Mouse (Mus musculus): ENCODE results near the gene Ica1. TPM values are rescaled to one million over a fixed set of nuclear protein-coding genes. Genes with fewer than 3 reads are reported as not detected.

Ica1 gene
- total and polyA plus RNA-seq, 2 experiments from 2014 or later: 38.2 to 83.8 TPM

GRCm38 (mm10) chr6:8691199-8691975, 86.9 kb downstream of the Ica1 start:
- no peaks in the 10 kb centered on the region for H3K36me3 ChIP-seq (ENCODE audit: insufficient read depth, low read length)
- no peak for TF ChIP-seq CTCF (IDR thresholded peaks at IDR 0.05; ENCODE audit: low read depth)
- H3K27me3 ChIP-seq (ENCODE audit: insufficient read depth, low read length): no peaks in the 10 kb centered on the region
- no peak overlapping the region for H3K27ac ChIP-seq
- H3K4me2 ChIP-seq (ENCODE audit: low read depth, low read length): no peak overlapping the region
- DNase-seq (ENCODE audit: low spot score) (no peak), ATAC-seq (no peak)
- no peak overlapping the region for H3K9ac ChIP-seq (replicated peaks; ENCODE audit: low read length)
- H3K9me3 ChIP-seq (ENCODE audit: low read length): no peaks in the 10 kb centered on the region
- WGBS: 56% methylated on average over 2 of the region's 2 CpGs
- 0 out of 2 replicates have a peak, but pooled peaks cover 2% of the 10 kb centered on the region for H3K4me1 ChIP-seq (ENCODE audit: insufficient read depth, low read length)
- no peak overlapping the region for H3K4me3 ChIP-seq (ENCODE audit: low read length)

- Histone ChIP-seq H3K9ac (replicated peaks; ENCODE audit: low read length) (no peak overlapping the region), H3K4me2 (ENCODE audit: low read depth, low read length) (no peak overlapping the region), H3K4me1 (ENCODE audit: insufficient read depth, low read length) (0 out of 2 replicates have a peak, but pooled peaks cover 2% of the 10 kb centered on the region), H3K36me3 (ENCODE audit: insufficient read depth, low read length) (no peaks in the 10 kb centered on the region), H3K27ac (no peak overlapping the region), H3K27me3 (ENCODE audit: insufficient read depth, low read length) (no peaks in the 10 kb centered on the region), H3K4me3 (ENCODE audit: low read length) (no peak overlapping the region), H3K9me3 (ENCODE audit: low read length) (no peaks in the 10 kb centered on the region)
- WGBS: 71% methylated on average over 3 of the region's 3 CpGs
- ATAC-seq: no peak
- TF ChIP-seq CTCF (IDR thresholded peaks at IDR 0.05; ENCODE audit: low read depth): no peak
- no peak for DNase-seq (ENCODE audit: low spot score)
Observed at GRCm38 (mm10) chr6:8690441-8690840, 87.8 kb downstream of the Ica1 start.

- H3K4me2 ChIP-seq (ENCODE audit: low read depth, low read length): no peak overlapping the region
- no peak for TF ChIP-seq CTCF (IDR thresholded peaks at IDR 0.05; ENCODE audit: low read depth)
- no peaks in the 10 kb centered on the region for H3K4me1 ChIP-seq (ENCODE audit: insufficient read depth, low read length)
- no peaks in the 10 kb centered on the region for H3K9me3 ChIP-seq (ENCODE audit: low read length)
- no peak overlapping the region for H3K27ac ChIP-seq
- H3K9ac ChIP-seq (replicated peaks; ENCODE audit: low read length): no peak overlapping the region
- no peak for DNase-seq (ENCODE audit: low spot score)
- no peak for ATAC-seq
- WGBS: 82% methylated on average over 14 of the region's 14 CpGs
- H3K4me3 ChIP-seq (ENCODE audit: low read length): no peak overlapping the region
- H3K36me3 ChIP-seq (ENCODE audit: insufficient read depth, low read length): no peaks in the 10 kb centered on the region
- no peaks in the 10 kb centered on the region for H3K27me3 ChIP-seq (ENCODE audit: insufficient read depth, low read length)
Observed at GRCm38 (mm10) chr6:8686678-8687580, 91.4 kb downstream of the Ica1 start.

GRCm38 (mm10) chr6:8683379-8683778, 94.9 kb downstream of the Ica1 start:
- H3K9ac ChIP-seq (replicated peaks; ENCODE audit: low read length): no peak overlapping the region
- no peak overlapping the region for H3K4me3 ChIP-seq (ENCODE audit: low read length)
- H3K9me3 ChIP-seq (ENCODE audit: low read length): no peaks in the 10 kb centered on the region
- H3K27me3 ChIP-seq (ENCODE audit: insufficient read depth, low read length): no peaks in the 10 kb centered on the region
- ATAC-seq (no peak), DNase-seq (ENCODE audit: low spot score) (no peak)
- no peak overlapping the region for H3K27ac ChIP-seq
- no peak for TF ChIP-seq CTCF (IDR thresholded peaks at IDR 0.05; ENCODE audit: low read depth)
- H3K4me2 ChIP-seq (ENCODE audit: low read depth, low read length): no peak overlapping the region
- H3K36me3 ChIP-seq (ENCODE audit: insufficient read depth, low read length): no peaks in the 10 kb centered on the region
- H3K4me1 ChIP-seq (ENCODE audit: insufficient read depth, low read length): no peaks in the 10 kb centered on the region
- 92% methylated on average over 10 of the region's 10 CpGs for WGBS

GRCm38 (mm10) chr6:8680931-8681330, 97.4 kb downstream of the Ica1 start:
- no peak overlapping the region for H3K4me2 ChIP-seq (ENCODE audit: low read depth, low read length)
- H3K4me1 ChIP-seq (ENCODE audit: insufficient read depth, low read length): no peaks in the 10 kb centered on the region
- TF ChIP-seq CTCF (IDR thresholded peaks at IDR 0.05; ENCODE audit: low read depth): no peak
- H3K9ac ChIP-seq (replicated peaks; ENCODE audit: low read length): no peak overlapping the region
- no peaks in the 10 kb centered on the region for H3K27me3 ChIP-seq (ENCODE audit: insufficient read depth, low read length)
- DNase-seq (ENCODE audit: low spot score) (no peak), ATAC-seq (no peak)
- H3K36me3 ChIP-seq (ENCODE audit: insufficient read depth, low read length): no peaks in the 10 kb centered on the region
- no peaks in the 10 kb centered on the region for H3K9me3 ChIP-seq (ENCODE audit: low read length)
- H3K4me3 ChIP-seq (ENCODE audit: low read length): no peak overlapping the region
- WGBS: 86% methylated on average over 8 of the region's 8 CpGs
- H3K27ac ChIP-seq: no peak overlapping the region

- Histone ChIP-seq H3K9me3 (ENCODE audit: low read length) (no peaks in the 10 kb centered on the region), H3K4me2 (ENCODE audit: low read depth, low read length) (no peak overlapping the region)
- TF ChIP-seq CTCF (IDR thresholded peaks at IDR 0.05; ENCODE audit: low read depth): no peak
Observed at GRCm38 (mm10) chr6:8673013-8673412, 105.3 kb downstream of the Ica1 start.

More at GRCm38 (mm10) chr6:8673013-8673412, 105.3 kb downstream of the Ica1 start:
- DNase-seq (ENCODE audit: low spot score) (no peak), ATAC-seq (no peak)
- Histone ChIP-seq H3K36me3 (ENCODE audit: insufficient read depth, low read length) (no peaks in the 10 kb centered on the region), H3K4me3 (ENCODE audit: low read length) (no peak overlapping the region), H3K9ac (replicated peaks; ENCODE audit: low read length) (no peak overlapping the region), H3K27me3 (ENCODE audit: insufficient read depth, low read length) (no peaks in the 10 kb centered on the region), H3K27ac (no peak overlapping the region), H3K4me1 (ENCODE audit: insufficient read depth, low read length) (no peaks in the 10 kb centered on the region)
- 90% methylated on average over 4 of the region's 4 CpGs for WGBS

Data from hindbrain, postnatal 0 days (tissue).